Mouse (Mus musculus) limb, embryonic 14.5 days (tissue): ENCODE results near the gene Chchd3. TPM values are rescaled to one million over a fixed set of nuclear protein-coding genes. Genes with fewer than 3 reads are reported as not detected.

ENCODE experiments used
- ATAC-seq: fragments of 200-750 bp; cut with Nextera tagmentation; 2 replicates; pipeline ENCODE4 v1.8.0; 2017; ENCODE audit warnings: low read depth, moderate number of reproducible peaks, moderate TSS enrichment; ENCODE audit not compliant: low FRiP score
- DNase-seq: peaks from one replicate; pipeline ENCODE4 v3.0.0-alpha.2; 2015; ENCODE audit warnings: low spot score
- H3K27ac ChIP-seq: fragments of 300-500 bp; sonication (generic); replicated peaks from 2 replicates; pipeline ENCODE4 v1.5.1; 2014; ENCODE audit warnings: low read depth, mild to moderate bottlenecking, low read length, moderate library complexity, mixed read lengths
- H3K27me3 ChIP-seq: fragments of 300-500 bp; sonication (generic); 2 replicates; pipeline ENCODE4 v1.6.1; 2014; ENCODE audit warnings: low read length, mixed read lengths; ENCODE audit not compliant: control insufficient read depth, insufficient read depth
- H3K36me3 ChIP-seq: fragments of 300-500 bp; sonication (generic); 2 replicates; pipeline ENCODE4 v1.6.1; 2014; ENCODE audit warnings: mild to moderate bottlenecking, low read length, moderate library complexity, mixed read lengths; ENCODE audit not compliant: control insufficient read depth, insufficient read depth
- H3K4me1 ChIP-seq: fragments of 300-500 bp; sonication (generic); 2 replicates; pipeline ENCODE4 v1.6.1; 2014; ENCODE audit warnings: antibody characterized with exemption, low read length, mixed read lengths; ENCODE audit not compliant: control insufficient read depth, insufficient read depth
- H3K4me2 ChIP-seq: fragments of 300-500 bp; sonication (generic); replicated peaks from 2 replicates; pipeline ENCODE4 v1.6.1; 2014; ENCODE audit warnings: low read depth, mild to moderate bottlenecking, low read length, moderate library complexity; ENCODE audit not compliant: severe bottlenecking
- H3K4me3 ChIP-seq: fragments of 300-500 bp; sonication (generic); replicated peaks from 2 replicates; pipeline ENCODE4 v1.5.1; 2014; ENCODE audit warnings: low read length
- H3K9ac ChIP-seq: fragments of 300-500 bp; sonication (generic); 2 replicates; pipeline ENCODE4 v1.6.1; 2014; ENCODE audit warnings: mild to moderate bottlenecking, low read depth, low read length, moderate library complexity; ENCODE audit not compliant: severe bottlenecking
- H3K9me3 ChIP-seq: fragments of 300-500 bp; sonication (generic); 2 replicates; pipeline ENCODE4 v1.6.1; 2016; ENCODE audit warnings: low read length; ENCODE audit not compliant: control insufficient read depth
- POLR2A ChIP-seq: fragments of 200-500 bp; IDR thresholded peaks from 2 replicates; pipeline ENCODE4 v1.8.0; 2012; ENCODE audit warnings: inconsistent platforms, mild to moderate bottlenecking, moderate library complexity, borderline replicate concordance; ENCODE audit not compliant: insufficient read depth, insufficient read length; ENCODE audit errors: extremely low read depth
- WGBS: fragments of 180-500 bp; shearing (Covaris S2); extraction: QIAGEN DNeasy Blood & Tissue Kit; methylation state at CpG from one replicate; pipeline ENCODE4 v1.1.7; 2014; 5-methylcytosine and 5-hydroxymethylcytosine counted together
- polyA plus RNA-seq, 2 experiments: library from polyadenylated mRNA; depleted of rRNA in 1 of 2; stranded (reverse) in 1 of 2; unstranded in 1 of 2; fragments of >200 nt; fragmentation: Nextera tagmentation in 1 of 2; extraction: Ambion mirVana in 1 of 2; gene quantifications; 2 replicates each; pipeline versions ENCODE4 v1.2.1 to v1.2.3; 2012 to 2014

Chchd3 gene
- polyA plus RNA-seq (2012; rRNA removed) (43.9 and 69.0 TPM in 2 replicates), polyA plus RNA-seq (2014; fragmentation: Nextera tagmentation; extraction: Ambion mirVana) (97.6 and 108 TPM in 2 replicates)

GRCm38 (mm10) chr6:33059735-33060576 is at the start of gene Chchd3:
Gene Chchd3, minus strand, starts transcription at chr6:33060260.
- Histone ChIP-seq H3K4me2 (peak within 1 kb of the TSS; percentile 79), H3K4me1 (peaks cover 17% of the 10 kb centered on the region), H3K36me3 (peaks cover 4% of the 10 kb centered on the region), H3K9me3 (no peaks in the 10 kb centered on the region), H3K4me3 (peak within 1 kb of the TSS; percentile 91), H3K27me3 (no peaks in the 10 kb centered on the region), H3K9ac (peak within 1 kb of the TSS; percentile 79), H3K27ac (no peak within 1 kb of the TSS)
- under 1% methylated on average over 50 of the region's 50 CpGs for WGBS
- ATAC-seq (peak; percentile 100), DNase-seq (peak; percentile 100)
- no peak for TF ChIP-seq POLR2A

GRCm38 (mm10) chr6:33104661-33105060 is 44.6 kb upstream of the Chchd3 start:
- H3K36me3 ChIP-seq: no peaks in the 10 kb centered on the region
- no peak overlapping the region for H3K4me3 ChIP-seq
- TF ChIP-seq POLR2A: no peak
- DNase-seq (no peak), ATAC-seq (no peak)
- H3K9me3 ChIP-seq: no peaks in the 10 kb centered on the region
- no peak overlapping the region for H3K4me2 ChIP-seq
- H3K27ac ChIP-seq: no peak overlapping the region
- H3K9ac ChIP-seq: no peak overlapping the region
- H3K4me1 ChIP-seq: no peaks in the 10 kb centered on the region
- no peaks in the 10 kb centered on the region for H3K27me3 ChIP-seq
- WGBS: 80% methylated on average over 6 of the region's 6 CpGs

GRCm38 (mm10) chr6:33098903-33099302 is 38.8 kb upstream of the Chchd3 start:
- no peak overlapping the region for H3K4me2 ChIP-seq
- ATAC-seq (no peak), DNase-seq (no peak)
- TF ChIP-seq POLR2A: no peak
- no peaks in the 10 kb centered on the region for H3K27me3 ChIP-seq
- 85% methylated on average over 4 of the region's 4 CpGs for WGBS
- H3K4me3 ChIP-seq: no peak overlapping the region
- no peak overlapping the region for H3K27ac ChIP-seq
- H3K4me1 ChIP-seq: no peaks in the 10 kb centered on the region
- no peak overlapping the region for H3K9ac ChIP-seq
- no peaks in the 10 kb centered on the region for H3K36me3 ChIP-seq
- no peaks in the 10 kb centered on the region for H3K9me3 ChIP-seq

GRCm38 (mm10) chr6:33094671-33095233 is 34.7 kb upstream of the Chchd3 start:
- no peaks in the 10 kb centered on the region for H3K4me1 ChIP-seq
- no peak overlapping the region for H3K9ac ChIP-seq
- no peak for DNase-seq
- no peak for TF ChIP-seq POLR2A
- H3K4me3 ChIP-seq: no peak overlapping the region
- no peaks in the 10 kb centered on the region for H3K27me3 ChIP-seq
- 27% methylated on average over 8 of the region's 8 CpGs for WGBS
- no peak for ATAC-seq
- H3K9me3 ChIP-seq: no peaks in the 10 kb centered on the region
- no peak overlapping the region for H3K4me2 ChIP-seq
- H3K27ac ChIP-seq: no peak overlapping the region
- H3K36me3 ChIP-seq: no peaks in the 10 kb centered on the region

- DNase-seq: no peak
- Histone ChIP-seq H3K4me3 (no peak overlapping the region), H3K4me2 (no peak overlapping the region), H3K9ac (no peak overlapping the region), H3K27me3 (no peaks in the 10 kb centered on the region), H3K36me3 (no peaks in the 10 kb centered on the region), H3K9me3 (no peaks in the 10 kb centered on the region), H3K27ac (no peak overlapping the region), H3K4me1 (peaks cover 2% of the 10 kb centered on the region; the same call in 1 of the 2 replicates)
- no peak for ATAC-seq
- TF ChIP-seq POLR2A: no peak
- WGBS: 85% methylated on average over 1 of the region's 1 CpGs
These were observed 20.1 kb upstream of the Chchd3 start for GRCm38 (mm10) chr6:33080186-33080585.
